Mouse (Mus musculus): ENCODE results near the gene Card9. TPM values are rescaled to one million over a fixed set of nuclear protein-coding genes. Genes with fewer than 3 reads are reported as not detected.

Gene Card9
- polyA plus RNA-seq, 1 experiment: not detected

DNA sequence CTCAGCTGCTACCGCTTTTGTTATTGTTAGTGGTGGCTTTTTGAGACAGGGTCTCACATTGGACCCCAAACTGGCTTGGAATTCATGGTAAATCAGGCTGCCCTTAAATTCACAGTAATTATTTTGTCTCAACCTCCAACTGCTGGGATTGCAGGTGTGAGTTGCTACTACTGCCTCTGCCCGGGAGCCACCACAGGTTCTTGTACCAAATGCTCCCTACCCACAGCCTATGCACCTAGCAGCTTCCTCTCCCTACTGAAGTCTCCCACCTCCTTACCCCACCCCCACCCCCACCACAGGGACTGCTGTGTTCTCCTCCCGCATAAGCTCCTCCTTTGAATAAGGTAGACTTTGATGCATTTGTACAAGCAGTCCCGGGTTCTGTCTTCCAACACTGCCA lies 4.5 kb downstream of the Card9 start:
- Histone ChIP-seq H3K4me1 (ENCODE audit: control insufficient read depth, insufficient read depth, low read length) (peaks cover 63% of the 10 kb centered on the region), H3K4me3 (ENCODE audit: insufficient read depth, low read depth, low read length) (no peak overlapping the region), H3K27ac (ENCODE audit: insufficient read depth, low read depth, low read length) (no peak overlapping the region)
- TF ChIP-seq CTCF (IDR thresholded peaks at IDR 0.05; ENCODE audit: insufficient read depth, low read depth, low read length) (no peak), POLR2A (IDR thresholded peaks at IDR 0.05; ENCODE audit: insufficient read depth, low read depth, low read length) (no peak)
- 69% methylated on average over 4 of the region's 4 CpGs for WGBS

GRCm38 (mm10) chr2:26354401-26354800 lies 6.3 kb downstream of the Card9 start:
- peak overlapping the region; percentile 91; the same call in 1 of the 2 replicates for H3K4me3 ChIP-seq (ENCODE audit: insufficient read depth, low read depth, low read length)
- WGBS: 87% methylated on average over 4 of the region's 4 CpGs
- 0 out of 2 replicates have a peak overlapping the region, but pooled peaks have one; percentile 9 for H3K27ac ChIP-seq (ENCODE audit: insufficient read depth, low read depth, low read length)
- peaks cover 71% of the 10 kb centered on the region for H3K4me1 ChIP-seq (ENCODE audit: control insufficient read depth, insufficient read depth, low read length)
- no peak for TF ChIP-seq POLR2A (IDR thresholded peaks at IDR 0.05; ENCODE audit: insufficient read depth, low read depth, low read length)
- no peak for TF ChIP-seq CTCF (IDR thresholded peaks at IDR 0.05; ENCODE audit: insufficient read depth, low read depth, low read length)

GRCm38 (mm10) chr2:26353066-26353980 lies 7.4 kb downstream of the Card9 start:
- H3K27ac ChIP-seq (ENCODE audit: insufficient read depth, low read depth, low read length): peak overlapping the region; percentile 89
- H3K4me1 ChIP-seq (ENCODE audit: control insufficient read depth, insufficient read depth, low read length): peaks cover 71% of the 10 kb centered on the region
- WGBS: 54% methylated on average over 11 of the region's 11 CpGs
- TF ChIP-seq CTCF (IDR thresholded peaks at IDR 0.05; ENCODE audit: insufficient read depth, low read depth, low read length): no peak
- no peak for TF ChIP-seq POLR2A (IDR thresholded peaks at IDR 0.05; ENCODE audit: insufficient read depth, low read depth, low read length)
- H3K4me3 ChIP-seq (ENCODE audit: insufficient read depth, low read depth, low read length): peak overlapping the region; percentile 91

GRCm38 (mm10) chr2:26352291-26352910 lies 8.3 kb downstream of the Card9 start:
- WGBS: 1% methylated on average over 36 of the region's 36 CpGs
- Histone ChIP-seq H3K4me3 (ENCODE audit: insufficient read depth, low read depth, low read length) (peak overlapping the region; percentile 91), H3K27ac (ENCODE audit: insufficient read depth, low read depth, low read length) (peak overlapping the region; percentile 89), H3K4me1 (ENCODE audit: control insufficient read depth, insufficient read depth, low read length) (peaks cover 70% of the 10 kb centered on the region)
- TF ChIP-seq CTCF (IDR thresholded peaks at IDR 0.05; ENCODE audit: insufficient read depth, low read depth, low read length) (no peak; the same call in 1 of the 2 replicates), POLR2A (IDR thresholded peaks at IDR 0.05; ENCODE audit: insufficient read depth, low read depth, low read length) (no peak)

- Histone ChIP-seq H3K27ac (ENCODE audit: insufficient read depth, low read depth, low read length) (peak within 1 kb of the TSS; percentile 99), H3K4me1 (ENCODE audit: control insufficient read depth, insufficient read depth, low read length) (peaks cover 70% of the 10 kb centered on the region), H3K4me3 (ENCODE audit: insufficient read depth, low read depth, low read length) (peak within 1 kb of the TSS; percentile 91)
- TF ChIP-seq POLR2A (IDR thresholded peaks at IDR 0.05; ENCODE audit: insufficient read depth, low read depth, low read length) (peak; percentile 32; the same call in 1 of the 2 replicates), CTCF (IDR thresholded peaks at IDR 0.05; ENCODE audit: insufficient read depth, low read depth, low read length) (peak; percentile 50; the same call in 1 of the 2 replicates)
- WGBS: under 1% methylated on average over 62 of the region's 62 CpGs
These were observed 9.1 kb downstream of the Card9 start, which contains the start of gene Dnlz for GRCm38 (mm10) chr2:26351358-26352290. Dnlz (minus strand) TSS chr2:26352110.

DNA sequence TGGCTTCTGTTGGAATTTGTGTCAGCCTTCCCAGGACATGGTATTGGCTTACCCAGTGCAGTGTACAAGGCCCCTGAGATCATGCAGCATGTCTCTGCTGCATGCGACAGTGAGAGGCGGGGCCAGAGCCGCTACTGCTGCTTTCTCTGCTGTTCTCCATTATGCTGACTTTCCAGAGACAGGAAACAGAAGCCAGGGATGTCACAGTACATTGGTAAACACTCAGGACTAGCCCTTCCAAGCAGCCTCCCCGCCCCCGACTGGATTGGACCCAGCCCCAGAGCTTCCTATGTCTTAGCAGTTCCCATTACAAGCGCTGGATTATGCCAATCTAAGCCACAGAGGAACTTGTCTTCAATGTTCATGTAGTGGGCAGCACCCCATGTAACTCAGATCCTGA lies 12.5 kb downstream of the Card9 start:
- Histone ChIP-seq H3K4me1 (ENCODE audit: control insufficient read depth, insufficient read depth, low read length) (peaks cover 67% of the 10 kb centered on the region), H3K27ac (ENCODE audit: insufficient read depth, low read depth, low read length) (peak overlapping the region; percentile 99), H3K4me3 (ENCODE audit: insufficient read depth, low read depth, low read length) (no peak overlapping the region)
- TF ChIP-seq CTCF (IDR thresholded peaks at IDR 0.05; ENCODE audit: insufficient read depth, low read depth, low read length): no peak
- TF ChIP-seq POLR2A (IDR thresholded peaks at IDR 0.05; ENCODE audit: insufficient read depth, low read depth, low read length): peak; percentile 24; the same call in 1 of the 2 replicates
- 31% methylated on average over 6 of the region's 6 CpGs for WGBS

GRCm38 (mm10) chr2:26342609-26343490 lies 17.9 kb downstream of the Card9 start:
- 30% methylated on average over 11 of the region's 11 CpGs for WGBS
- Histone ChIP-seq H3K4me3 (ENCODE audit: insufficient read depth, low read depth, low read length) (peak overlapping the region; percentile 65), H3K27ac (ENCODE audit: insufficient read depth, low read depth, low read length) (peak overlapping the region; percentile 99), H3K4me1 (ENCODE audit: control insufficient read depth, insufficient read depth, low read length) (peaks cover 75% of the 10 kb centered on the region)
- TF ChIP-seq POLR2A (IDR thresholded peaks at IDR 0.05; ENCODE audit: insufficient read depth, low read depth, low read length) (no peak), CTCF (IDR thresholded peaks at IDR 0.05; ENCODE audit: insufficient read depth, low read depth, low read length) (no peak)
